Mouse (Mus musculus): ENCODE data around the gene Olfr1337. TPM values are rescaled to one million over a fixed set of nuclear protein-coding genes. Genes with fewer than 3 reads are reported as not detected.
"Not testable (repeated sequence)": the region's sequence is repeated elsewhere in the genome, so short reads cannot be mapped to it uniquely, and the experiment has no call there.

Gene Olfr1337
- not detected for total RNA-seq (2021)

- intact Hi-C loops (cut with DNase I): no loop called here
- no peak for DNase-seq (ENCODE audit: low spot score in 2 of 2)
These were observed at the start of gene Olfr1337 for GRCm38 (mm10) chr4:118782486-118782885. Gene Olfr1337, minus strand, starts transcription at chr4:118782586.

- intact Hi-C loops (cut with DNase I): no loop called here
- no peak for DNase-seq (ENCODE audit: low spot score in 2 of 2)
These were observed 36.5 kb upstream of the Olfr1337 start for GRCm38 (mm10) chr4:118818921-118819320.

- DNase-seq (ENCODE audit: low spot score in 2 of 2): no peak
- intact Hi-C loops (cut with DNase I): no loop called here
These were observed 27.5 kb upstream of the Olfr1337 start, which contains the start of gene Olfr1335 for GRCm38 (mm10) chr4:118809844-118810243. Gene Olfr1335, minus strand, starts transcription at chr4:118809944.

- intact Hi-C loops (cut with DNase I); DNase-seq (ENCODE audit: low spot score in 2 of 2): not testable (repeated sequence)
These were observed 10.4 kb upstream of the Olfr1337 start for GRCm38 (mm10) chr4:118792796-118793195.

- intact Hi-C loops (cut with DNase I): no loop called here
These were observed 23.7 kb downstream of the Olfr1337 start, which contains the start of gene Olfr1338 for GRCm38 (mm10) chr4:118758637-118759036. Gene Olfr1338, minus strand, starts transcription at chr4:118758737.

GRCm38 (mm10) chr4:118741881-118742280 lies 40.5 kb downstream of the Olfr1337 start:
- no peak for DNase-seq (ENCODE audit: low spot score in 2 of 2)
- intact Hi-C loops (cut with DNase I): no loop called here

More at GRCm38 (mm10) chr4:118758637-118759036, 23.7 kb downstream of the Olfr1337 start, which contains the start of gene Olfr1338:
- DNase-seq (ENCODE audit: low spot score in 2 of 2): no peak

GRCm38 (mm10) chr4:118740988-118741698 lies 41.2 kb downstream of the Olfr1337 start:
- DNase-seq (ENCODE audit: low spot score in 2 of 2): no peak
- intact Hi-C loops (cut with DNase I): no loop called here

- no peak for DNase-seq (ENCODE audit: low spot score in 2 of 2)
- intact Hi-C loops (cut with DNase I): loop anchor here (2.0 kb wide), 1 partner anchor 27 kb away; no protein-coding TSS in a partner anchor
These were observed 42.8 kb downstream of the Olfr1337 start for GRCm38 (mm10) chr4:118739574-118739973.

GRCm38 (mm10) chr4:118731875-118732274 lies 50.5 kb downstream of the Olfr1337 start, which contains the start of gene Olfr1339:
Gene Olfr1339, plus strand, starts transcription at chr4:118732175.
- DNase-seq (ENCODE audit: low spot score in 2 of 2): no peak
- intact Hi-C loops (cut with DNase I): no loop called here

Other genes with a start within 250 kb of the Olfr1337 start
- 10 to 100 TPM in 1 of 2 experiments, 1 to 10 TPM in 1; 6.6 to 14.5 TPM for gene Tmem125, start 238.5 kb downstream of the Olfr1337 start, total RNA-seq (2021)
- gene Cfap57, start 161.8 kb downstream of the Olfr1337 start, total RNA-seq (2021): under 1 TPM; 0.64 to 0.70 TPM
- 10 to 100 TPM; 53.5 to 62.3 TPM for gene Ebna1bp2, start 161.8 kb downstream of the Olfr1337 start, total RNA-seq (2021)
- gene Olfr62, start 123.6 kb downstream of the Olfr1337 start, total RNA-seq (2021): not detected
- gene Olfr1342, start 89.8 kb downstream of the Olfr1337 start, total RNA-seq (2021): not detected
- not detected for gene Olfr1341, start 79.1 kb downstream of the Olfr1337 start, total RNA-seq (2021)
- gene Olfr1340, start 62.4 kb downstream of the Olfr1337 start, total RNA-seq (2021): not detected
- not detected for gene Olfr1339, start 50.4 kb downstream of the Olfr1337 start, total RNA-seq (2021)
- gene Olfr1338, start 23.8 kb downstream of the Olfr1337 start, total RNA-seq (2021): not detected
- not detected for gene Olfr1335, start 27.4 kb upstream of the Olfr1337 start, total RNA-seq (2021)
- not detected for gene Olfr1333, start 53.7 kb upstream of the Olfr1337 start, total RNA-seq (2021)
- gene Olfr1331, start 82.1 kb upstream of the Olfr1337 start, total RNA-seq (2021): not detected
- not detected for gene Olfr1330, start 106.0 kb upstream of the Olfr1337 start, total RNA-seq (2021)
- gene Olfr1329, start 134.9 kb upstream of the Olfr1337 start, total RNA-seq (2021): not detected
- not detected for gene Olfr1328, start 156.0 kb upstream of the Olfr1337 start, total RNA-seq (2021)
- under 1 TPM; 0.35 to 0.82 TPM for gene Lao1, start 179.0 kb upstream of the Olfr1337 start, total RNA-seq (2021)

Data from left cerebral cortex, postnatal 36 days (tissue).